Mouse (Mus musculus) urinary bladder, postnatal 10 days (tissue): ENCODE measurements around the gene Gm7876.
"Not testable (repeated sequence)": the region's sequence is repeated elsewhere in the genome, so short reads cannot be mapped to it uniquely, and the experiment has no call there.

ENCODE experiments used
- DNase-seq: peaks from one replicate; pipeline ENCODE4 v3.0.0; 2022; ENCODE audit warnings: low spot score

Gm7876 gene

DNA sequence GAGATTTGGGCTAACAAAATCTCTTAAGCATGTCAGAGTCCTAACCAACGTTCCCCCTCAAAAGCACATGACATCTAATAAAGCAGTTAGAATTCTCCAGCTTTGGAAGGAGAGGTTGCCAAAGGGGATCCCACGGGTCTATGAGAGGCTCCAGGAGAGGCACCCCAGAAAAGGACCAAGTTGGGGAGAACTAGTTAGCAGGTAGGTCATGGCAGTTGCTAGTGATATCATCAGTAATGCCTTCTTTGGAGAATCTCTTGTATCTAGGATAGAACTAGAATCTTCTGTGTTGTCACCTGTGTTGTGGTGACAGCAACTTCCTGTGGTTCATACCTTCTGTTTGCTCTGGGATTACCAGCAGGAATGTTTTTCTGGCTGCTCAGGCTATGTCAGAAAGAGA is at the start of gene Gm7876:
TSS of gene Gm7876 (plus strand) at position 301 of the 400 bp plus-strand sequence.
- not testable (repeated sequence) for DNase-seq

DNA sequence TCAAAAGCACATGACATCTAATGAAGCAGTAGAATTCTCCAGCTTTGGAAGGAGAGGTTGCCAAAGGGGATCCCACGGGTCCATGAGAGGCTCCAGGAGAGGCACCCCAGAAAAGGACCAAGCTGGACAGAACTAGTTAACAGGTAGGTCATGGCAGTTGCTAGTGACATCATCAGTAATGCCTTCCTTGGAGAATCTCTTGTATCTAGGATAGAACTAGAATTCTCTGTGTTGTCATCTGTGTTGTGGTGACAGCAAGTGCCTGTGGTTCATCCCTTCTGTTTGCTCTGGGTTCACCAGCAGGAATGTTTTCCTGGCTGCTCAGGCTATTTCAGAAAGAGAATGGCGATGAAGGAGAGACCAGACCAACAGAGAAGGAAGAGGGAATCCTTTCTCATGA is 45.1 kb upstream of the Gm7876 start, which contains the start of gene Gm3239:
TSS of gene Gm3239 (plus strand) at position 301 of the 400 bp plus-strand sequence.
- DNase-seq: not testable (repeated sequence)

GRCm38 (mm10) chr14:4726038-4726880 is 17.2 kb downstream of the Gm7876 start, which contains the start of gene Gm3252:
Gene Gm3252 (plus strand): TSS chr14:4726775.
- not testable (repeated sequence) for DNase-seq
